Mouse (Mus musculus) cerebellum, adult 2 months (tissue): ENCODE measurements around the gene Ggnbp2.

Source experiments
- CTCF ChIP-seq: fragments of 200-500 bp; IDR thresholded peaks from 2 replicates; pipeline ENCODE4 v1.5.1; 2011; ENCODE audit warnings: low read depth, mild to moderate bottlenecking, control low read depth, low read length, moderate library complexity, borderline replicate concordance; ENCODE audit not compliant: insufficient read depth
- POLR2A ChIP-seq: fragments of 200-500 bp; IDR thresholded peaks from 2 replicates; pipeline ENCODE4 v1.6.1; 2011; ENCODE audit warnings: low read length, control low read depth, borderline replicate concordance; ENCODE audit not compliant: insufficient read depth

DNA sequence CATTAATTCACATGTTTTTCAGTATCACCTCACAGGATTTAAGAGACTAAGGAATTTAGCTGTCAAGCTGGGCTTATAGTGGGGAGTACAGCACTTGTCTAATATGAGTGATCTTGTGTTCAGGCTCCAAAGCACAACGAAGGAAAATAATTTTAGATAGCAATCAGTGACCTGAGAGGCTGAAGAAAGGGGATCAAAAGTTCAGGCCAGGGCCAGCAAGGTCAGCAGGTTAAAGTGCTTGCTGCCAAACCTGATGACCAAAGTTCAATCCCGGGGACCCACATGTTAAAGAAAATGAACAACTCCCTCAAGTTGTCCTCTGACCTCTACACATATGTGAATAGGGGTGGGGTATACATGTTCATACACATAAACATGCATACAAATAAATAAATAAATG, 5.3 kb downstream of the Ggnbp2 start:
- TF ChIP-seq POLR2A (no peak), CTCF (no peak)
